Mouse (Mus musculus) kidney, postnatal 4 days (tissue): ENCODE data around the gene Mfge8.
A peak's percentile ranks its signal among the peaks of the same experiment; 100 is the strongest.

Experiments
- DNase-seq, 2 experiments: peaks; one replicate each; pipeline ENCODE4 v3.0.0; 2021; ENCODE audit warnings: mixed read lengths in 2 of 2

Mfge8 gene

GRCm38 (mm10) chr7:79148711-79149266 lies at the start of gene Mfge8:
Gene Mfge8 (minus strand): TSS chr7:79149060.
- peak; percentile 93 to 95 for DNase-seq

- DNase-seq, result no peak
Measured at GRCm38 (mm10) chr7:79194560-79195413, 45.9 kb upstream of the Mfge8 start.

- no peak for DNase-seq
Measured at GRCm38 (mm10) chr7:79193936-79194335, 45.1 kb upstream of the Mfge8 start.

GRCm38 (mm10) chr7:79191501-79191900 lies 42.6 kb upstream of the Mfge8 start:
- DNase-seq, result no peak

- peak in 1 of 2 experiments; percentile 23 for DNase-seq
Measured at GRCm38 (mm10) chr7:79190592-79190991, 41.7 kb upstream of the Mfge8 start.

- no peak for DNase-seq
Measured at GRCm38 (mm10) chr7:79189211-79189610, 40.4 kb upstream of the Mfge8 start.

GRCm38 (mm10) chr7:79187591-79187990 lies 38.7 kb upstream of the Mfge8 start:
- no peak for DNase-seq

GRCm38 (mm10) chr7:79183417-79183816 lies 34.6 kb upstream of the Mfge8 start:
- DNase-seq, result no peak

- DNase-seq, result peak in 1 of 2 experiments; percentile 18
Measured at GRCm38 (mm10) chr7:79173800-79174199, 24.9 kb upstream of the Mfge8 start.

- DNase-seq, result no peak
Measured at GRCm38 (mm10) chr7:79171782-79172181, 22.9 kb upstream of the Mfge8 start.

GRCm38 (mm10) chr7:79167006-79167562 lies 18.2 kb upstream of the Mfge8 start:
- no peak for DNase-seq

GRCm38 (mm10) chr7:79159406-79159805 lies 10.5 kb upstream of the Mfge8 start:
- DNase-seq, result no peak

GRCm38 (mm10) chr7:79149522-79149921 lies 662 bp upstream of the Mfge8 start:
- DNase-seq, result no peak

- peak; percentile 49 to 56 for DNase-seq
Measured at GRCm38 (mm10) chr7:79147931-79148653, 768 bp downstream of the Mfge8 start.

- peak; percentile 17 to 44 for DNase-seq
Measured at GRCm38 (mm10) chr7:79147011-79147837, 1.6 kb downstream of the Mfge8 start.

GRCm38 (mm10) chr7:79140897-79141296 lies 8.0 kb downstream of the Mfge8 start:
- DNase-seq, result peak; percentile 90 to 91

GRCm38 (mm10) chr7:79139891-79140591 lies 8.8 kb downstream of the Mfge8 start:
- DNase-seq, result no peak

GRCm38 (mm10) chr7:79139328-79139824 lies 9.5 kb downstream of the Mfge8 start:
- no peak for DNase-seq

- DNase-seq, result peak in 1 of 2 experiments; percentile 28
Measured at GRCm38 (mm10) chr7:79133391-79133790, 15.5 kb downstream of the Mfge8 start.

GRCm38 (mm10) chr7:79130843-79131444 lies 17.9 kb downstream of the Mfge8 start, which contains the start of gene Hapln3:
Gene Hapln3 (minus strand): TSS chr7:79131018.
- peak; percentile 66 to 71 for DNase-seq

GRCm38 (mm10) chr7:79130385-79130784 lies 18.5 kb downstream of the Mfge8 start:
- DNase-seq, result no peak
